Mouse (Mus musculus): ENCODE measurements around the gene Mapk6. TPM values are rescaled to one million over a fixed set of nuclear protein-coding genes. Genes with fewer than 3 reads are reported as not detected.

Gene Mapk6
- polyA plus RNA-seq, 1 experiment from 2014 or later = 114 TPM

- WGBS = 93% methylated on average over 17 of the region's 17 CpGs
- Histone ChIP-seq H3K36me3 (peaks cover 26% of the 10 kb centered on the region), H3K9ac (replicated peaks) (no peak overlapping the region), H3K4me3 (replicated peaks) (no peak overlapping the region), H3K27ac (no peak overlapping the region), H3K27me3 (no peaks in the 10 kb centered on the region), H3K9me3 (no peaks in the 10 kb centered on the region), H3K4me1 (replicated peaks) (no peaks in the 10 kb centered on the region), H3K4me2 (no peak overlapping the region)
- ATAC-seq (ENCODE audit: insufficient number of reproducible peaks, insufficient read depth, low FRiP score, low TSS enrichment, low read depth) = no peak
Observed at GRCm38 (mm10) chr9:75348066-75348465, 61.7 kb downstream of the Mapk6 start.

GRCm38 (mm10) chr9:75347458-75347857, 62.3 kb downstream of the Mapk6 start, which contains the start of gene Bcl2l10:
Bcl2l10 (plus strand) TSS chr9:75347758.
- ATAC-seq (ENCODE audit: insufficient number of reproducible peaks, insufficient read depth, low FRiP score, low TSS enrichment, low read depth) = no peak
- Histone ChIP-seq H3K9me3 (no peaks in the 10 kb centered on the region), H3K36me3 (peaks cover 30% of the 10 kb centered on the region), H3K4me3 (replicated peaks) (no peak within 1 kb of the TSS), H3K4me2 (no peak within 1 kb of the TSS), H3K27me3 (no peaks in the 10 kb centered on the region), H3K4me1 (replicated peaks) (no peaks in the 10 kb centered on the region), H3K9ac (replicated peaks) (no peak within 1 kb of the TSS), H3K27ac (no peak within 1 kb of the TSS)
- 90% methylated on average over 5 of the region's 5 CpGs for WGBS

- Histone ChIP-seq H3K4me2 (no peak overlapping the region), H3K36me3 (peaks cover 61% of the 10 kb centered on the region), H3K27me3 (no peaks in the 10 kb centered on the region), H3K9me3 (no peaks in the 10 kb centered on the region), H3K27ac (no peak overlapping the region), H3K4me1 (replicated peaks) (no peaks in the 10 kb centered on the region), H3K9ac (replicated peaks) (no peak overlapping the region), H3K4me3 (replicated peaks) (no peak overlapping the region)
- no peak for ATAC-seq (ENCODE audit: insufficient number of reproducible peaks, insufficient read depth, low FRiP score, low TSS enrichment, low read depth)
- 82% methylated on average over 4 of the region's 4 CpGs for WGBS
Observed at GRCm38 (mm10) chr9:75342433-75342832, 67.4 kb downstream of the Mapk6 start.

- H3K36me3 ChIP-seq = peaks cover 66% of the 10 kb centered on the region
- H3K4me3 ChIP-seq (replicated peaks) = no peak overlapping the region
- no peaks in the 10 kb centered on the region for H3K4me1 ChIP-seq (replicated peaks)
- no peak overlapping the region for H3K27ac ChIP-seq
- no peak overlapping the region for H3K9ac ChIP-seq (replicated peaks)
- H3K27me3 ChIP-seq = no peaks in the 10 kb centered on the region
- ATAC-seq (ENCODE audit: insufficient number of reproducible peaks, insufficient read depth, low FRiP score, low TSS enrichment, low read depth) = no peak
- H3K9me3 ChIP-seq = no peaks in the 10 kb centered on the region
- H3K4me2 ChIP-seq = no peak overlapping the region
- 92% methylated on average over 6 of the region's 6 CpGs for WGBS
Observed at GRCm38 (mm10) chr9:75338016-75338415, 71.8 kb downstream of the Mapk6 start.

- Histone ChIP-seq H3K9ac (replicated peaks) (no peak overlapping the region), H3K9me3 (no peaks in the 10 kb centered on the region), H3K4me3 (replicated peaks) (no peak overlapping the region), H3K27me3 (no peaks in the 10 kb centered on the region), H3K36me3 (peaks cover 71% of the 10 kb centered on the region), H3K27ac (no peak overlapping the region), H3K4me2 (no peak overlapping the region), H3K4me1 (replicated peaks) (no peaks in the 10 kb centered on the region)
- ATAC-seq (ENCODE audit: insufficient number of reproducible peaks, insufficient read depth, low FRiP score, low TSS enrichment, low read depth) = no peak; the same call in 1 of the 2 replicates
- WGBS = 79% methylated on average over 4 of the region's 4 CpGs
Observed at GRCm38 (mm10) chr9:75334440-75334839, 75.4 kb downstream of the Mapk6 start.

GRCm38 (mm10) chr9:75330821-75331220, 79.0 kb downstream of the Mapk6 start:
- ATAC-seq (ENCODE audit: insufficient number of reproducible peaks, insufficient read depth, low FRiP score, low TSS enrichment, low read depth) = no peak
- Histone ChIP-seq H3K27ac (no peak overlapping the region), H3K4me3 (replicated peaks) (no peak overlapping the region), H3K4me2 (no peak overlapping the region), H3K4me1 (replicated peaks) (no peaks in the 10 kb centered on the region), H3K36me3 (peaks cover 54% of the 10 kb centered on the region), H3K9ac (replicated peaks) (no peak overlapping the region), H3K27me3 (no peaks in the 10 kb centered on the region), H3K9me3 (no peaks in the 10 kb centered on the region)
- 86% methylated on average over 8 of the region's 8 CpGs for WGBS

GRCm38 (mm10) chr9:75328047-75328446, 81.8 kb downstream of the Mapk6 start:
- no peak overlapping the region for H3K4me2 ChIP-seq
- no peaks in the 10 kb centered on the region for H3K9me3 ChIP-seq
- H3K36me3 ChIP-seq = peaks cover 42% of the 10 kb centered on the region
- H3K4me3 ChIP-seq (replicated peaks) = no peak overlapping the region
- no peaks in the 10 kb centered on the region for H3K4me1 ChIP-seq (replicated peaks)
- no peak for ATAC-seq (ENCODE audit: insufficient number of reproducible peaks, insufficient read depth, low FRiP score, low TSS enrichment, low read depth)
- 94% methylated on average over 3 of the region's 3 CpGs for WGBS
- no peak overlapping the region for H3K27ac ChIP-seq
- no peak overlapping the region for H3K9ac ChIP-seq (replicated peaks)
- H3K27me3 ChIP-seq = no peaks in the 10 kb centered on the region

GRCm38 (mm10) chr9:75322099-75322885, 87.5 kb downstream of the Mapk6 start:
- H3K4me1 ChIP-seq (replicated peaks) = peaks cover 7% of the 10 kb centered on the region; the same call in 1 of the 2 replicates
- WGBS = 75% methylated on average over 13 of the region's 13 CpGs
- no peak for ATAC-seq (ENCODE audit: insufficient number of reproducible peaks, insufficient read depth, low FRiP score, low TSS enrichment, low read depth)

DNA sequence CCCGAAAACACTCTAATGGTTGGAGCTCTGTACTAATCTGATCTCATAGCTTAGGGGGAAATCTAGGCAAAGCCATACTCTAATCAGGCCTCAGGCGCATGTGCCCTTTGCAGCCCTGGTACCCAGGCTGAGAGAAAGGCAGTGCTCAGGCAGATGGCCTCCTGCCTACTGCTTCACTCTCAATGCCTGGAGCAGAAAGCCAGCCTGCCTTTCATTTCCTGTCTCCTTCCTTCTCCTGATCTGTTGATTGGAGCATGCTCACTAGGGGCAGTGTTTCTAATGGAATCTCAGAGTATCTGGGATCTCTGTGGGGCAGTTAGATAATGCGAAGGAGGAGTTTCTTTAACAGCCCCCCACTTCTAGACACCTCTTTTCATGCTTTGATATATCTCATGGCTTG, 90.4 kb downstream of the Mapk6 start:
- Histone ChIP-seq H3K27ac (no peak overlapping the region), H3K27me3 (no peaks in the 10 kb centered on the region), H3K4me1 (replicated peaks) (peaks cover 19% of the 10 kb centered on the region), H3K4me3 (replicated peaks) (no peak overlapping the region), H3K9me3 (no peaks in the 10 kb centered on the region), H3K36me3 (no peaks in the 10 kb centered on the region), H3K4me2 (no peak overlapping the region), H3K9ac (replicated peaks) (no peak overlapping the region)
- WGBS = 82% methylated on average over 3 of the region's 3 CpGs
- no peak for ATAC-seq (ENCODE audit: insufficient number of reproducible peaks, insufficient read depth, low FRiP score, low TSS enrichment, low read depth)

More at GRCm38 (mm10) chr9:75322099-75322885, 87.5 kb downstream of the Mapk6 start:
- Histone ChIP-seq H3K27me3 (no peaks in the 10 kb centered on the region), H3K36me3 (peaks cover 13% of the 10 kb centered on the region), H3K27ac (no peak overlapping the region), H3K4me3 (replicated peaks) (no peak overlapping the region), H3K9ac (replicated peaks) (no peak overlapping the region), H3K9me3 (no peaks in the 10 kb centered on the region), H3K4me2 (no peak overlapping the region)

Other genes with a start within 250 kb of the Mapk6 start
- gene Myo5c, start 178.0 kb downstream of the Mapk6 start, polyA plus RNA-seq (2016; fragmentation: Nextera tagmentation; extraction: Ambion mirVana) = 0.19 and 0.31 TPM in 2 replicates
- gene Gnb5, start 103.7 kb downstream of the Mapk6 start, polyA plus RNA-seq (2016; fragmentation: Nextera tagmentation; extraction: Ambion mirVana) = 23.8 and 25.6 TPM in 2 replicates
- not detected in 2 replicates for gene Bcl2l10, start 62.2 kb downstream of the Mapk6 start, polyA plus RNA-seq (2016; fragmentation: Nextera tagmentation; extraction: Ambion mirVana)
- 51.6 and 54.9 TPM in 2 replicates for gene Leo1, start 31.5 kb upstream of the Mapk6 start, polyA plus RNA-seq (2016; fragmentation: Nextera tagmentation; extraction: Ambion mirVana)
- 90.8 and 95.9 TPM in 2 replicates for gene Tmod3, start 149.7 kb upstream of the Mapk6 start, polyA plus RNA-seq (2016; fragmentation: Nextera tagmentation; extraction: Ambion mirVana)
- 26.7 and 27.3 TPM in 2 replicates for gene Tmod2, start 201.3 kb upstream of the Mapk6 start, polyA plus RNA-seq (2016; fragmentation: Nextera tagmentation; extraction: Ambion mirVana)
- 22.0 and 25.8 TPM in 2 replicates for gene Lysmd2, start 215.7 kb upstream of the Mapk6 start, polyA plus RNA-seq (2016; fragmentation: Nextera tagmentation; extraction: Ambion mirVana)